Mouse (Mus musculus) lung, postnatal 25 days (tissue): Measurements from ENCODE around the gene Pde1a.

Experiments used
- DNase-seq: peaks from one replicate; pipeline ENCODE4 v3.0.0; 2022; ENCODE audit warnings: low spot score

The Pde1a gene

DNA sequence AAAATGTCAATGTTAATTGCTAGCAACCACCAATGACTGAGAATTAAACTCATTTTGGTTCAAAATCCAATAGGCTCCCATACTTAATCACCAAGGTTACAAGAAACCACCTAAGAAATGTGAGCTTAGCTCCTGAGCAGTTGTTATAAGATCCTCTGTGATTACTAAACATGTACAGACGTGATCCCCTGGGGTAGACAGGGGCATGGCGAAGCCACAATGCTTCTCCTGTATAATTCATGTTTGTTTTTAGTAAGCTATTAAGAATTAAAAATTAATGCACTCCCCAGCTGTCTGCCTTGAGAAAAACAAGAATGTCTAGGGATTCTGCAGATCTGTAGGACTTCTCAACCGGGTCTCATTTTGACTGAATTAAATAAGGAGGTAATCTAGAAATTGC, 309.7 kb downstream of the Pde1a start:
- DNase-seq, result no peak

- no peak for DNase-seq
Observed at GRCm38 (mm10) chr2:79815708-79816484, 313.4 kb downstream of the Pde1a start.

DNA sequence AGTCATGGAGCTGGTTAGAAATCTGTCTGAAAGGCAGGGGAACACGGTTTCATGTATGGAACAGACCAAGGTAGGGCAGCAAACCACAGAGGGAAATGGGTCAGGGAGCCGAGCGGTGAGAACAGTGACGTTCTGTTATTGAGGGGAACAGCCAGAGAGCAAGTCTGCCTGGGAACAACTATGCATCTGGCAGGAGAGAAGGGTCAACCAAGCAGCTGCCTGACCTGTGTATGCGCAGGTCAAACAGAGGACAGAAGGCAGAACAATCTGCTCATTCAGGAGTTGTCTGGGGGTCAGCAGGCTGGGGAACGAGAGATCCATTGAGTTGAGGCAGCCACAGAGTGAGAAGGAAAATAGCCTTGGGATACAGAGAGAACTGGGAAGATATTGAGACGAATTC, 330.6 kb downstream of the Pde1a start:
- DNase-seq, result no peak

DNA sequence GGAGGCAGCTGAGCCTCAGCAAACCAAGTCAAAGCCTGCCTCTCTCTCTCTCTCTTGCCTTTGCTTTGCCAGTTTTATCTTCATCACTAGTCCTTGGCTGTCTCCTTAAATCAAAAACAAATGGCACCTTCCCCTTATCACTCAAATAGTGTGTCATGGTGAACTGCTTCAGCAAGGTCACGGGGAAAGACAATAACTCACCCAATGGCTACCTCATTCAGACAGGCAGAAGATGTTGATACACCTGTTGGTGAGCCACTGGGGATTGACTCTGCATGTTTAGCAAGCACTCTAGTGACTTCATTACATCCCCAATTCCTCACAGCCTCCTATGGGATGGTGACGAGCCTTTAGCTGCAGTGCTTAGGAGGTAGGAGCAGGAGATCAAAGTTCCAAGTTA, 331.8 kb downstream of the Pde1a start:
- no peak for DNase-seq

DNA sequence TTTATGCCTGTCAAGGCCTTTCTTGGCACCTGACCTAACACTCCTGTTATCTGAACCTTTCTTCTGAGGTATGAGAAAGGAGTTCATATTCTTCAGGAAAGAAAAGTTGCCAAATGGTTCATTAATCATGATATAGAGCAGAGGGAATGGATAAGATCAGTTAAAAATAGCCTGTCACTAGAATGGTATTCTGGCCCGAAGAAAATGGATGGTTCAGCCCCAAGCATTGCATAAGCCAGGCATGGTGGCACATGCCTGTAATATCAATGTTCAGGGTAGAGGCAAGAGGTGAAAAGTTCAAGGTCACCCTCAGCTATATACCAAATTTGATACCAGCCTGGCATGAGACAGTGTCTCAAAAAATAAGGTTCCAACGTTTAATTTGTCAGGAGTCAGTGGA, 336.1 kb downstream of the Pde1a start:
- DNase-seq, result no peak

DNA sequence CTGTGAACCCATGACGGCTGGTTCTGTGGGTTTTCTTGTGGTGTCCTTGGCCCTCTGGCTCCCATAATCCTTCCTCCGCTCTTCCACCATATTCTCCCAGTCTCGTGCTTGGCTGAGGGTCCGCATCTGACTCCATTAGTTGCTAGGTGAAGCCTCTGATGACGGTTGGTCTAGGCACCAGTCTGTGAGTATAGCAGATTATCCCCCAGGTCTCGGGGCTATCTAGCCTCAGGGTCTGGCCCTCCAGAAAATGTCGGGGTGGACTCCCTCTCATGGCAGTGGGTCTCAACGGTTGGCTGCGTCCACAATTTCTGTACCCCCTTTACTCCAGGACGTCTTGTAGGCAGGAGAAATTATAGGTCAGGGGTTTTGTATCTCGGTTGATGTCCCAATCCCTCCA, 342.8 kb downstream of the Pde1a start:
- DNase-seq, result no peak

DNA sequence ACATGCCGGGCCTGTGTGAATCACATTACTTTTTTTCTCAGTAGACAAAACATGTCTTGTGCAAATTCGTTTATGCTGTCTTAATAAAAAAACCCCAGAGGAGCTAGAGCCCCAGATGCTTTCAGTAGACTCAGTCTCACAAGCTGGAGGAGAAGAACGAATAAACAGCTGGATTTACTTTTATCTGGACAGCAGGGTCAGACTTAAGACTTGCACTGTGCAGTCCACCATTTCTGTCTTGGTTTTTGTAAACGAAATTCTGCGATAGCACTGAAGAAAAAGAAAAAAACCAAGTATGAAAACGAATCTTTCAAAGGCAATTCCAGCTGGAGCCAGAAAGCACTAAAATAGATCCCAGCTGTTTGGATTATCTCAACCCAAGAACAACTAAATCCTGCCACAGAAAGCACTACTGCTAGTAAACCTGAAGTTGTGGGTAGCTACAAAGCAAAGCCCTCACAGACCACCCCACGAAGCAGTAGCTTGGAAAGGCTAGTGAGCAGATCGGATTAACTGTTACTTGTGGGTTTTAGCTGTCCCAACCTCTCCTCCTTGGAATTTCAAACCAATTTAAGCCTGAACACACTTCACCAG, 343.6 kb downstream of the Pde1a start:
- no peak for DNase-seq
